Mouse (Mus musculus) c-Kit-positive CD71-positive TER-119-negative erythroid progenitor cells, embryonic 14.5 days (primary cell): Measurements from ENCODE around the gene Fam83g.

Experiments
- DNase-seq: peaks from one replicate; pipeline ENCODE4 v3.0.0-alpha.2; 2013; ENCODE audit warnings: low read depth

The Fam83g gene

GRCm38 (mm10) chr11:61652216-61652615 lies 31.7 kb upstream of the Fam83g start:
- DNase-seq, result no peak

- DNase-seq, result no peak
These were observed 31.0 kb upstream of the Fam83g start, which contains the start of gene Grap for GRCm38 (mm10) chr11:61652686-61653447. Gene Grap, plus strand, starts transcription at chr11:61653265.

- no peak for DNase-seq
These were observed 30.3 kb upstream of the Fam83g start for GRCm38 (mm10) chr11:61653568-61653967.

GRCm38 (mm10) chr11:61654786-61655311 lies 29.0 kb upstream of the Fam83g start:
- DNase-seq, result no peak

- no peak for DNase-seq
These were observed 28.2 kb upstream of the Fam83g start for GRCm38 (mm10) chr11:61655649-61656048.

- DNase-seq, result no peak
These were observed 27.6 kb upstream of the Fam83g start for GRCm38 (mm10) chr11:61656148-61656850.

- DNase-seq, result no peak
These were observed 26.5 kb upstream of the Fam83g start for GRCm38 (mm10) chr11:61657432-61657831.

GRCm38 (mm10) chr11:61658360-61658922 lies 25.4 kb upstream of the Fam83g start:
- no peak for DNase-seq

GRCm38 (mm10) chr11:61659011-61659858 lies 24.7 kb upstream of the Fam83g start:
- no peak for DNase-seq

- no peak for DNase-seq
These were observed 23.9 kb upstream of the Fam83g start for GRCm38 (mm10) chr11:61660001-61660400.

- DNase-seq, result no peak
These were observed 23.0 kb upstream of the Fam83g start for GRCm38 (mm10) chr11:61660806-61661392.

- DNase-seq, result no peak
These were observed 21.7 kb upstream of the Fam83g start for GRCm38 (mm10) chr11:61662189-61662588.

- no peak for DNase-seq
These were observed 18.5 kb upstream of the Fam83g start for GRCm38 (mm10) chr11:61665401-61665800.

GRCm38 (mm10) chr11:61665991-61666799 lies 17.7 kb upstream of the Fam83g start:
- no peak for DNase-seq

- no peak for DNase-seq
These were observed 16.6 kb upstream of the Fam83g start for GRCm38 (mm10) chr11:61667248-61667647.

GRCm38 (mm10) chr11:61667782-61668181 lies 16.1 kb upstream of the Fam83g start:
- DNase-seq, result no peak

GRCm38 (mm10) chr11:61669492-61670490 lies 14.1 kb upstream of the Fam83g start:
- DNase-seq, result no peak

- DNase-seq, result no peak
These were observed 12.0 kb upstream of the Fam83g start for GRCm38 (mm10) chr11:61671781-61672383.

GRCm38 (mm10) chr11:61673686-61674085 lies 10.2 kb upstream of the Fam83g start:
- DNase-seq, result no peak
